Mouse (Mus musculus) lung, embryonic 16.5 days (tissue): Measurements from ENCODE around the gene Pitpnm2. TPM values are rescaled to one million over a fixed set of nuclear protein-coding genes. Genes with fewer than 3 reads are reported as not detected.
A peak's percentile ranks its signal among the peaks of the same experiment; 100 is the strongest.

Experiments used
- ATAC-seq: fragments of 200-750 bp; cut with Nextera tagmentation; 2 replicates; pipeline ENCODE4 v1.8.0; 2017; ENCODE audit warnings: low read depth, mild to moderate bottlenecking, moderate library complexity
- H3K27ac ChIP-seq: fragments of 300-500 bp; sonication (generic); 2 replicates; pipeline ENCODE4 v1.5.1; 2014; ENCODE audit warnings: mild to moderate bottlenecking, control low read depth, low read length
- H3K27me3 ChIP-seq: fragments of 300-500 bp; sonication (generic); 2 replicates; pipeline ENCODE4 v1.6.1; 2014; ENCODE audit warnings: low read depth, low read length, mixed read lengths; ENCODE audit not compliant: control insufficient read depth, insufficient read depth
- H3K36me3 ChIP-seq: fragments of 300-500 bp; sonication (generic); 2 replicates; pipeline ENCODE4 v1.6.1; 2014; ENCODE audit warnings: low read length; ENCODE audit not compliant: control insufficient read depth, insufficient read depth
- H3K4me1 ChIP-seq: fragments of 300-500 bp; sonication (generic); replicated peaks from 2 replicates; pipeline ENCODE4 v1.6.1; 2014; ENCODE audit warnings: low read length, mixed read lengths; ENCODE audit not compliant: control insufficient read depth, insufficient read depth
- H3K4me2 ChIP-seq: fragments of 300-500 bp; sonication (generic); 2 replicates; pipeline ENCODE4 v1.6.1; 2014; ENCODE audit warnings: low read depth, low read length, control low read depth
- H3K4me3 ChIP-seq: fragments of 300-500 bp; sonication (generic); 2 replicates; pipeline ENCODE4 v1.5.1; 2014; ENCODE audit warnings: mild to moderate bottlenecking, low read length, control low read depth
- H3K9ac ChIP-seq: fragments of 300-500 bp; sonication (generic); 2 replicates; pipeline ENCODE4 v1.6.1; 2014; ENCODE audit warnings: low read length, control low read depth
- H3K9me3 ChIP-seq: fragments of 300-500 bp; sonication (generic); 2 replicates; pipeline ENCODE4 v1.6.1; 2016; ENCODE audit warnings: low read length; ENCODE audit not compliant: control insufficient read depth
- WGBS: fragments of 180-500 bp; shearing (Covaris S2); extraction: QIAGEN DNeasy Blood & Tissue Kit; methylation state at CpG from one replicate; pipeline ENCODE4 v1.1.7; 2014; 5-methylcytosine and 5-hydroxymethylcytosine counted together
- polyA plus RNA-seq: library from polyadenylated mRNA; unstranded; fragments of >200 nt; fragmentation: Nextera tagmentation; extraction: Ambion mirVana; gene quantifications from 2 replicates; pipeline ENCODE4 v1.2.1, GENCODE M21; 2015

The Pitpnm2 gene
- polyA plus RNA-seq, 1 experiment from 2014 or later = 6.6 TPM

GRCm38 (mm10) chr5:124159453-124159852 is 90.1 kb downstream of the Pitpnm2 start:
- H3K36me3 ChIP-seq = no peaks in the 10 kb centered on the region
- H3K4me2 ChIP-seq = no peak overlapping the region
- no peak overlapping the region for H3K4me3 ChIP-seq
- no peaks in the 10 kb centered on the region for H3K9me3 ChIP-seq
- H3K27ac ChIP-seq = no peak overlapping the region
- H3K4me1 ChIP-seq = peaks cover 25% of the 10 kb centered on the region
- no peak overlapping the region for H3K9ac ChIP-seq
- ATAC-seq = no peak
- 41% methylated on average over 7 of the region's 7 CpGs for WGBS
- no peaks in the 10 kb centered on the region for H3K27me3 ChIP-seq

- Histone ChIP-seq H3K27ac (no peak overlapping the region), H3K36me3 (no peaks in the 10 kb centered on the region), H3K27me3 (no peaks in the 10 kb centered on the region), H3K4me3 (no peak overlapping the region), H3K9me3 (no peaks in the 10 kb centered on the region), H3K9ac (no peak overlapping the region), H3K4me1 (peaks cover 28% of the 10 kb centered on the region), H3K4me2 (no peak overlapping the region)
- 69% methylated on average over 4 of the region's 4 CpGs for WGBS
- no peak for ATAC-seq
These were observed 91.3 kb downstream of the Pitpnm2 start for GRCm38 (mm10) chr5:124158305-124158704.

GRCm38 (mm10) chr5:124155943-124156342 is 93.6 kb downstream of the Pitpnm2 start:
- Histone ChIP-seq H3K36me3 (no peaks in the 10 kb centered on the region), H3K27ac (no peak overlapping the region), H3K9me3 (no peaks in the 10 kb centered on the region), H3K4me2 (no peak overlapping the region), H3K4me3 (no peak overlapping the region), H3K4me1 (peaks cover 22% of the 10 kb centered on the region), H3K27me3 (no peaks in the 10 kb centered on the region), H3K9ac (no peak overlapping the region)
- 45% methylated on average over 5 of the region's 5 CpGs for WGBS
- peak; percentile 79 for ATAC-seq

GRCm38 (mm10) chr5:124152734-124153133 is 96.8 kb downstream of the Pitpnm2 start:
- H3K27ac ChIP-seq = peak overlapping the region; percentile 85
- ATAC-seq = peak; percentile 67
- H3K4me3 ChIP-seq = peak overlapping the region; percentile 31
- no peak overlapping the region for H3K9ac ChIP-seq
- H3K9me3 ChIP-seq = no peaks in the 10 kb centered on the region
- H3K36me3 ChIP-seq = no peaks in the 10 kb centered on the region
- H3K27me3 ChIP-seq = no peaks in the 10 kb centered on the region
- peak overlapping the region; percentile 36 for H3K4me2 ChIP-seq
- peaks cover 18% of the 10 kb centered on the region for H3K4me1 ChIP-seq
- WGBS = 50% methylated on average over 4 of the region's 4 CpGs

- no peak overlapping the region for H3K9ac ChIP-seq
- peaks cover 21% of the 10 kb centered on the region for H3K4me1 ChIP-seq
- no peaks in the 10 kb centered on the region for H3K27me3 ChIP-seq
- H3K36me3 ChIP-seq = 0 out of 2 replicates have a peak, but pooled peaks cover 2% of the 10 kb centered on the region
- ATAC-seq = peak; percentile 51
- 56% methylated on average over 7 of the region's 7 CpGs for WGBS
- H3K4me3 ChIP-seq = no peak overlapping the region
- H3K4me2 ChIP-seq = no peak overlapping the region
- H3K27ac ChIP-seq = peak overlapping the region; percentile 79
- no peaks in the 10 kb centered on the region for H3K9me3 ChIP-seq
These were observed 98.7 kb downstream of the Pitpnm2 start for GRCm38 (mm10) chr5:124150895-124151294.

GRCm38 (mm10) chr5:124149028-124149427 is 100.5 kb downstream of the Pitpnm2 start:
- Histone ChIP-seq H3K9ac (no peak overlapping the region), H3K36me3 (0 out of 2 replicates have a peak, but pooled peaks cover 2% of the 10 kb centered on the region), H3K27ac (peak overlapping the region; percentile 85), H3K4me3 (no peak overlapping the region), H3K27me3 (no peaks in the 10 kb centered on the region), H3K4me1 (peaks cover 17% of the 10 kb centered on the region), H3K4me2 (no peak overlapping the region), H3K9me3 (no peaks in the 10 kb centered on the region)
- WGBS = 37% methylated on average over 5 of the region's 5 CpGs
- peak; percentile 82 for ATAC-seq

GRCm38 (mm10) chr5:124138066-124138465 is 111.5 kb downstream of the Pitpnm2 start:
- no peak overlapping the region for H3K27ac ChIP-seq
- 41% methylated on average over 7 of the region's 7 CpGs for WGBS
- peaks cover 22% of the 10 kb centered on the region for H3K36me3 ChIP-seq
- ATAC-seq = peak; percentile 37
- H3K27me3 ChIP-seq = no peaks in the 10 kb centered on the region
- peaks cover 4% of the 10 kb centered on the region; the same call in 1 of the 2 replicates for H3K4me1 ChIP-seq
- H3K4me2 ChIP-seq = no peak overlapping the region
- no peak overlapping the region for H3K4me3 ChIP-seq
- no peaks in the 10 kb centered on the region for H3K9me3 ChIP-seq
- H3K9ac ChIP-seq = no peak overlapping the region

GRCm38 (mm10) chr5:124134261-124134660 is 115.3 kb downstream of the Pitpnm2 start:
- Histone ChIP-seq H3K27me3 (no peaks in the 10 kb centered on the region), H3K36me3 (peaks cover 14% of the 10 kb centered on the region), H3K27ac (no peak overlapping the region), H3K4me2 (no peak overlapping the region), H3K4me3 (no peak overlapping the region), H3K9ac (no peak overlapping the region), H3K4me1 (peaks cover 4% of the 10 kb centered on the region; the same call in 1 of the 2 replicates), H3K9me3 (no peaks in the 10 kb centered on the region)
- ATAC-seq = no peak
- WGBS = 85% methylated on average over 5 of the region's 5 CpGs

GRCm38 (mm10) chr5:124125093-124125492 is 124.5 kb downstream of the Pitpnm2 start:
- Histone ChIP-seq H3K4me1 (no peaks in the 10 kb centered on the region), H3K4me2 (no peak overlapping the region), H3K27me3 (no peaks in the 10 kb centered on the region), H3K4me3 (no peak overlapping the region), H3K27ac (no peak overlapping the region), H3K36me3 (peaks cover 40% of the 10 kb centered on the region), H3K9me3 (no peaks in the 10 kb centered on the region), H3K9ac (no peak overlapping the region)
- WGBS = 79% methylated on average over 11 of the region's 11 CpGs
- no peak for ATAC-seq

GRCm38 (mm10) chr5:124122357-124122756 is 127.2 kb downstream of the Pitpnm2 start:
- no peaks in the 10 kb centered on the region for H3K27me3 ChIP-seq
- H3K4me3 ChIP-seq = no peak overlapping the region
- peaks cover under 1% of the 10 kb centered on the region; the same call in 1 of the 2 replicates for H3K4me1 ChIP-seq
- peaks cover 42% of the 10 kb centered on the region for H3K36me3 ChIP-seq
- ATAC-seq = no peak
- no peak overlapping the region for H3K27ac ChIP-seq
- no peak overlapping the region for H3K4me2 ChIP-seq
- WGBS = 89% methylated on average over 18 of the region's 18 CpGs
- H3K9me3 ChIP-seq = no peaks in the 10 kb centered on the region
- H3K9ac ChIP-seq = no peak overlapping the region
